Mouse (Mus musculus) left cerebral cortex, adult 9 months (tissue): Measurements from ENCODE around the gene Irf9.
A peak's percentile ranks its signal among the peaks of the same experiment; 100 is the strongest.

Experiments
- DNase-seq, 2 experiments: peaks; one replicate each; pipeline ENCODE4 v3.0.0; 2022; ENCODE audit warnings: low spot score in 2 of 2

Irf9 gene

DNA sequence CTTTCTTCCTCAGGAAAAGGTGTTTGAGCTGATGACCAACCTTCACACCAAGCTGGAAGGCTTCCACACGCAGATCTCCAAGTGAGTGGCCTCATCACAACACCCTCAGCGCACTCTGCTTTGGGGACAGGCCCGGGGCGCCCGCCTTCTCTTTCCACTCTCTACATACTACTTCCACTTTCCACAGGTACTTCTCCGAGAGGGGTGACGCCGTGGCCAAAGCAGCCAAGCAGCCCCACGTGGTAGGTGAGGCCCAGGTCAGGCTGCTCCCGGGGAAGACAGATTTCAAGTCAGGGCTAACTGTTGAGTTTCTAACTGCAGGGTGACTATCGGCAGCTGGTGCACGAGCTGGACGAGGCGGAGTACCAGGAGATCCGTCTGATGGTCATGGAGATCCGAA lies 22.6 kb upstream of the Irf9 start:
- DNase-seq: no peak

DNA sequence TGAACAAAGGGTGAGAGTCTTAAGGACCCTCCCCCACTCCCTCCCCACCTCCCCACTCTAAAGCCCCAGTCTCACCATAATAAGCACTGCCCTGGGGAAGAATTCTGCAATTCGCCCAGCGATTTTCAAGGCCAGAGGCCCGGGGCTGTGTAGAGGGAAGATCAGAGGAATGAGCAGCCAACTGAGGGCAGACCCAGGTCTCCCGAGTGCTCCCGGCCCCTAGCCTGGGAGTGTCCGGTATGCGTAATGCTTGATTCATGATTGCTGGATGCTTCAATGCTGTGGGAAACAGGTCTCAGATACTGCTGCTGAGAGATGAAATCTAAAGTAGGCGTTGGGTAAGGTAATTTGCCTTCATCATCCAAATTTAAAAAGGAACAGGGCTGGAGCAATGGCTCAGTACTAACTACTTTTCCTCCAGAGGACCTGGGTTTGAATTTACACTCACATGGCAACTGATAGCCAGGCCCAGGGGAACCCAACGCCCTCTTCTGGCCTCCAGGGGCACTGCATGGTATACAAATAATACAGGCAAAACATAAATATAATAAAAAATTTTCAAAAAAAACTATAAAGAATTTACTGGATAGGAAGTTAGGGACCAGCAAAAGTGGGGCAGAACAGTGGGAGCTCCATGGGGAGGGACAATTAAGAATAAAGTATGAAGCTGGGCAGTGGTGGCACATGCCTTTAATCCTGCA lies 21.2 kb upstream of the Irf9 start:
- no peak for DNase-seq

DNA sequence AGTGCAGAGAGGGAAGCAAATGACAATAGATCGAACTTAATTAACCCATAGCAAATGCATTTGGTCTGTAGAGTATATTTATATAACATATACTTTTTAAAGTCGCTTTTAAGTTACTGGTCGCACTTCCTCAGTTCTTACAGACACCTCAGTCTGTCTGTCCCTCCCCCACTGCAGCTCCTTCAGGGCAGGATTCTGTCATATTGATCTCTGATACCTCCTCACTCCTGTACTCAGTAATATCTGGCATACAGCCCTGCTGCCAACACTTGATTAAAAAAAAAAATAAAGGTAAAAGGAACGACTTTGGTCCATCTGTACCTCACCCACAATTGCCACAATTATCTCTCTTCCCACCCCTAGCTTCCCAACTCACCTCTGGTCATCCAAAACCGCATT lies 19.1 kb upstream of the Irf9 start:
- DNase-seq: no peak

DNA sequence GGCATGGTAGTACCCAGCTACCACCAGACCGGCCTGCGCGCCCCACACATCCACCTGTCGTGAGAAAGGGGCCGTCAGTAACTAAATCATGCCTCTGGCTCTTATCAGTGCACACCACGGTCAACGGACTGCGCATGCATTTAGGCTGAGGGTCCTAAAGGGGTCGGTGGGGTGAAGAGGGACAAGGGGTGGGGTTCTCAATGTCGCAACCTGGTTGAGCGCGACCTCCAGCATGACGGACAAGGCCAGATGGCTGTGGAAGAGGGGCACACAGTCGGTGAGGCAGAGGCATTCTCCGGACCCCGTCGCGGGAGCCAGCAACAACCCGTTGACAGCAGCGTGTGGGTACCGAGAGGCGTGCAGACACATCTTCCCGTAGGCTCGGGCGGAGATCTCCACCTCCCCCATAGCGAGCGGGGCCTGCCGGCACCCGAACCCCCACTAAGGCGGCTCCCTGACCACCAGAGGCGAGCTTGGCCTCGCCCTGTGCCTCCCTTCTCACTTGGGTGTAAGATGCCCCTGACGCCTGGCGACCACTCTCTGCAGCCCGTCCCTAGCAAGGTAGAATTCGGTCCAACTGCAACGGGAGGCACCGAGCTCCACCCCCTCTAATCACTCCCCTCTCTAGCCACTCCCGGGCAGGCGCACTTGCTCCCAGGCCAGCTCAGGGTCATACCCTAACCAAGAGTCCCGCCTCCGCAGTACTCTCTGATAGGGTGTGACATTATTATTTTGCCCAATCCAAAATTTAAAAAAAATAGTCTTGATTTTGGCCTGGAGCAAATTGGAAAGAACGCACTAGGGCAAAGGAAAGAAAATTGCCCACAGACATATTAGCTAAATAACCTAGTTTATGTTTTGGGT lies 18.4 kb upstream of the Irf9 start, which contains the start of gene Emc9:
Emc9 (minus strand) TSS at position 601 of the 864 bp plus-strand sequence.
- peak in 1 of 2 experiments; percentile 62 for DNase-seq

DNA sequence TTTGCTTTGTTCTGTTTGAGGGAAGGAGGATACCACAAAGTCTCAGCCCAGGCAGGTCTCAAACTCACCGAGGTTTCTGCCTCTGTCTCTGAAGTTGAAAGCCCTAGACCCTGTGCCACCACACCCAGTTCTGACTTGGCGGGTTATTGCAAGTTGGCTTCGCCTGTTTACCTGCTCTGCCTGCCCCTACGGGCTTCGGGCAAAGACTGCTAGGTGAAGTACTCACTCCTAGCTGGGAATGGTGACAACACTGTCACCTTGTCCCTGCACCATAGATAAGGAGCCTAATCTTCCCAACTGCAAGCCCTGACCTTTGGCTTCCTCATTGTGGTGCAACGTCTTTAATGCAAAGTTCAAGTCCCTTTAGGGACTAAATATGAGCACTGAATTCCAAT lies 17.8 kb upstream of the Irf9 start:
- DNase-seq: no peak

DNA sequence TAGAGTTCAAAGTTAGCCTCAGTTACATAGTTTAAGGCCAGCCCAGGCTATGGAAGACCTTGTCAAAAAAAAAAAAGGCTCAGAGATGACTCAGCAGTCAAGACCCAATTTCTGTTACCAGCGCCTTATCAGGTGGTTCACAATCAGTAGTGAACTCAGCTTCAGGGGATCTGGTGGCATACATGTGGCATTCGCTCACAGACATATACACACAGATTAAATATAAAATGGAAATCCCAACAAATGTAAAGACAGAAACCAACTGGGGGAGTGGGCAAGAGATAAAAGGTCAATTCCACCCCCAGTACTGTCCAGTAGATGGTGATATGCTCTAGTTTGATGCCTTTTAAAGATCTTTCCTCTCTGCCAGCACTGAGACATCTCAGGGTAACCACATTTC lies 17.2 kb upstream of the Irf9 start:
- no peak for DNase-seq

DNA sequence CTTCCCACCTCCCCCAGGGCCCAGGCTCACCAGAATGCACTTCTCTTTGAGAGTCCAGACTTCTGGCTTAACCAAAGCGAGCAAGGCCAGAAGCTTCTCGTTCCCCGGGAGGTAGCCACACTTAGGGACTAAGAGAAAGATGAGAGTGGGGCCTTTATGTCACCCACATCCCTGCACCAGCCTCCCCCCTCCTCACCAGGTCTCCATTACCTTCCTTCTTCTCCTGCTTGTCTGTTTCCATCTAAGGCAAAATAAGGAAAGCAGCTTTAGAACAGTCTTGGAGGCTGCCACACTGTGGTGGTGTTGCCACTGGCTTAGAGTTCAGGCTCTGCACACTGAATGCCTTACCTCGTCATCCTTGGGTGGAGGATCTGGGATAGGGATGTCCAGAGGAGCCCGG lies 14.1 kb upstream of the Irf9 start:
- DNase-seq: no peak

DNA sequence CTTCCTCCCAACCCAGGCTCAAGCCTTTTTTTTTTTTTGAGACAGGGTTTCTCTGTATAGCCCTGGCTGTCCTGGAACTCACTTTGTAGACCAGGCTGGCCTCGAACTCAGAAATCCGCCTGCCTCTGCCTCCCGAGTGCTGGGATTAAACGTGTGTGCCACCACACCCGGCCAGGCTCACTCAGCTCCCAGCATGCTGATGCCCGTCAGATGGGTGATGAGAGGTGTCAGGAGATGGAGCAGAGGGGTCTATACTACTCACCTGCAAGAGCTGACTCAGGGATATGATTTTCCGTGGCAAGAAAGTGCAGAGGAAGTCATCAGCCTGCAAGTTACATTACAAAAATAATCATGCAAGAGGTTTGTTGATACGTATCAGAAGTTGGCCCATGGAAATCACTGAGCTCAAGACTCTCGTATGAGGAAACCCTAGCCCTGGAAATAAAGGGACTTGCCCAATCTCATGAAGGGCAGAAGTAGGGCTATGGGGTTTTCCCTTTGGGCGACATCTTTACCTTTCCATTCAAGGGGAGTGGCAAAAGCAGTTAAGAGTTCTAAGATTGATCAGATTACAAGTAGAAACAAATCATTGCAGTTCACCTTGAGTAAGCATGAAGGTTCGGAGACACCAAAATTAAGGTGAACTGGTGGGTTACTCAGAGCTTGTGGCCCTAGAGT lies 13.5 kb upstream of the Irf9 start:
- DNase-seq: no peak

DNA sequence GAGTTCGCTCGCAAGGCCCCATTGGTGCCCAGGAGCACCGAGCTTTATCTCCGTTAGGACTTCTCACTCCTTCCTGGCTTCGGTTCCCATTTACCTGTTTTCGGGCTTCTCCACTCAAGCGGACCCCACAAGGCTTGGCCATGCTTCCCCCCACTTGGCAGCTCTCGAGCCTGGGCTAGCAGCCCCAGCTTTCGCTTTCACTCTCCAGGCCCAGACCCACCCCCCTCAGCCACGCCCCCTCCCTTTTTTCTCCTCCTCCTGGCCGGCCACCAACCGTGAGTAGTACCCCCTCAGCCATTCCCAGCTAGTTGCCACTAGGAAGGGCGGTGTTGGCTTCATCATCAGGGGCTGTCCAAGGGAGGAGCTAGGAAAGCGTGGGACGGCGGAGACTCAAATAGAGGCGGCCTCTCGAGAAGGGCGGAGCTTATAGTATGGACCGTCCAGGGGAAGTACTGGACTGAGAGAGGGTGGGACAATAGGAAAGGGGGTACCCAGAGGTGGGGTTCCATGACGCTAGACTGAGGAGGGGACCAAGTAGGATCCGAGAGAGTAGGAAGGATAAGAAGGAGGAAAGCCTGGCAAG lies 12.5 kb upstream of the Irf9 start, which contains the start of gene Psme2:
Psme2 (minus strand) TSS at position 366 of the 583 bp plus-strand sequence.
- peak; percentile 90 to 95 for DNase-seq

DNA sequence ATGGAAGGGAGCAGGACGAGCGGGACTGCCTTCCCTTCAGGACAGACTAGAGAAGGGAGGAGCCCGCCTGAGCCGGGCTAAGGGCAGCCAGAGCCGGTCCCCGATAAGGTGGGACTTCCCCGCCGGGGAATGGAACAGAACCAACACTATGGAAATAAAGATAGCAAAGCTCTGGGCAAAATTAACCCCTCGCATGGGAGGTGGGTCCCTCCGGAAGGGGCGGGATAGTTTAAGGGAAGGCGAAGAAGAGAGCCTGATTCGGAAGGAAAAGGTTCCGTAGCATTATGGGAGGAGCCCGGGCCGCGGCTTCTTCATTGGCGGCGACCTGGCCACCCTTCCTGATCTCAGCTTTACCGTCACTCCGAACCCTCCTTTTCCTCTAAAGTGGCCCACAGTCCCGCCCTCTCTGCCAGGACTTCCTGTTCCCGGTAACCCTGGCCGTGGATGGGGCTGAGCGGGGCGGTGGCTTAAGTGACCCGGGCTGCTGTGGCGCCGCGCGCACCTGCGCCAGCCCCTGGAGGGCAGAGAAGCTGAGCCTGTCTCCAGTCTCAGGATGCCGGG lies 12.0 kb upstream of the Irf9 start, which contains the start of gene Rnf31:
Rnf31 (plus strand) TSS at position 378 of the 561 bp plus-strand sequence.
- peak; percentile 88 to 95 for DNase-seq

DNA sequence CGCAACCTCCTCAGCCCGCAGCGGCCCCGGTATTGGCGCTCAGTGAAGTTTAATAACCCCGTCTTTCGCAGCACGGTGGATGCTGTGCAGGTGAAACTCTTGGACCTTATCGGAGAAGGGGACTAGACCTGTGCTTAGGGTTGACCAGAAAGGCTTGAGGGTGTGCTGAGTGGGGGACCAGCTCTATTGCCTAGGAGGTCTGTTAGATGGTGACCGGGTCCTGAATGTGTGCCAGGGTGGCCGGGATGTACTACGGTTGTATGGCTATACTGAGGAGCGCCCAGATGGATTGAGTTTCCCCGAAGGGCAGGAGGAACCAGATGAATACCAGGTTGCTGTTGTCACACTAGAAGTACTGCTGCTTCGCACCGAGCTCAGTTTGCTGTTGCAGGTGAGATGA lies 11.1 kb upstream of the Irf9 start:
- DNase-seq: no peak

DNA sequence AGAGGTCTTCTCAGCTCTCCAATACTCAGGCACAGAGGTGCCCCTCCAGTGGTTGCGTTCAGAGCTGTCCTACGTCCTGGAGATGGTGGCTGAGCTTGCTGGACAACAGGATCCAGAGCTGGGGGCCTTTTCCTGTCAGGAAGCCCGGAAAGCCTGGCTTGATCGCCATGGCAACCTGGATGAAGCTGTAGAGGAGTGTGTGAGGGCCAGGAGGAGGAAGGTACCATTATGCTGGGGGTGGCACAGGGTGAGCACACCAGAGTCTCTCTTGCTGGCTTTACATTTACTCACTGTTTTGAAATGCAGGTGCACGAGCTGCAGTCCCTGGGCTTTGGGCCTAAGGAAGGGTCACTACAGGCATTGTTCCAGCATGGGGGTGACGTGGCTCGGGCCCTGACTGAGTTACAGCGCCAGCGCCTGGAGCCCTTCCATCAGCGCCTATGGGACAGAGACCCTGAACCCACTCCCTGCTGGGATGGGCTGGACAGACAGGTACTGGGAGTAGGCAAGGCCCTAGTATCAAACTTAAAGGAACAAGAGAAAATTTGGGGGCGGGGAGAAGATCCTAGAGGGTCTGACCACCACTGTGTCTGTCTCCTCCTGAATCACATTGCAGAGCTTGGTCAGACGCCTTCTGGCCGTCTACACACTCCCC lies 7.2 kb upstream of the Irf9 start:
- DNase-seq: no peak

DNA sequence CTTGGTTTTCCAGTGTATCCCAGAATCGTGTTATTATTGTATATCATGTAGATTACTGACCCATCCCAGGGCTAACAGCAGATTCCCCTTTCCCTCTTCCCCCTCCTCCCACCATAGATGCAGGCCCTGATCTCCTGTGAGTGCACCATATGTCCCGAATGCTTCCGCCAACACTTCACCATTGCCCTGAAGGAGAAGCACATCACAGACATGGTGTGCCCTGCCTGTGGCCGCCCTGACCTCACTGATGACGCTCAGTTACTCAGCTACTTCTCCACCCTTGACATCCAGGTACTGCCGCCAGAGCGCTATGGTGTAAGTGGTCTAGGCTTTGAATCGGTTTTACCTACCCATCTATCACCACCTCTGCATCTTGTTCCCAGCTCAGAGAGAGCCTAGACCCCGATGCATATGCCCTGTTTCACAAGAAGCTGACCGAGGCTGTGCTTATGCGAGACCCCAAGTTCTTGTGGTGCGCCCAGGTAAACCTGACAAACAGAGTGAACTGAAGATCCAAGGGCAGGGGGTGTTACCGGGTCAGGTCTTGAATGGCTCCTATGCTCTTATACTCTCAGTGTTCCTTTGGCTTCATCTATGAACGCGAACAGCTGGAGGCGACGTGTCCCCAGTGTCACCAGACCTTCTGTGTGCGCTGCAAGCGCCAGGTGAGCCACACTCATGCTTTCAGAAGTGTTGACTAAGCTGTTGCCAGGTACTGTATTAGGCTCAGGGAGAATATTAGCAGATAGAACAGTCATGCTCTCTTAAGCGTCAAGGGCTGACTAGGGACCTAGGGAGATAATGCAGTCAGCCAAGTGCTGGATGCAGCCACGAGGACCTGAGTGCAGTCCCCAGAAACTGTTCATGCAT lies 4.6 kb upstream of the Irf9 start:
- no peak for DNase-seq

DNA sequence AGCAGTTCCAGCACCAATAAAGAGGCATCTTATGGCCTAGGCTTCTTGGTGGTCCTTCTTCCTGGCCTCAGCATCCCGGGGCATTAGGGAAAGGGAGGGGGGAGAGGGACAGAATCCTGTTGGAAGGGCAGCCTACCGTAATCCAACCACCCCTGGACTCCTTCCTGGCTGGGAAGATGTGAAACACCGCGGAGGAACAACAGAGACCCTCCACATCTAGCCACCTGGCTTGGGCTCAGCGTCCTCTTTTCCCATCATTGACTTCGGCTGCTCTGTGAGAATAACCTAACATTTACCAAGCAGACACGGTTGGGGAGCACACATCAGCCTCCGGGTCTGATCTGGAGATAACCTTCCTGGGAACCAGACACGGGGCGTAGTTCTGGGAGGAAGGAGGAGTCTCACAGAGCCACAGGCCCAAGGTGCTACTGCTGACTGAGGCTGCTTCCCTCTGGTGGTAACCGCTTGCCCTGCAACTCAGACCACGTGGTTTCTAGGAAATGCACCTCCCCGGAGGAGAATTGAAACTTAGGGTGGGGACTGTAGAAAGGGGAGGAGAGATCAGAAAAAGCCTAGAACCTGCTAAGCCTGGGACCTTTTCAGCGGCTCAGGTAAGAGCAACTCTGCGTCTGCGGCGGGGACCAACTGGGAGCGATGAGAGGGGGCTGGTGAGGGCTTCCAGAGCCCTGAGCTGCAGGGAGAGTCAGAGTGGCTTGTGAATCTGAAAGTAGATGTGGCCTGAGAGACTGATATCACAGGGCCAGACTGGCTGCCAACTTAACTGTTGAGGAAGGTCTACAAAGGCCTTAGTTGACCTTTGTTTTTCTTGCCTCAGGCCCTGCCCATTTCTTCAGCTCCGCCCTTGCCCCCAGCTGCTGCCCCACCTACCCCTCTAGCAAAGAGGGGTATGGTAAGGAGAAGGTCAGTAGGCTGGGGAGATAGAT lies 534 bp downstream of the Irf9 start:
- DNase-seq: peak; percentile 78 to 94

DNA sequence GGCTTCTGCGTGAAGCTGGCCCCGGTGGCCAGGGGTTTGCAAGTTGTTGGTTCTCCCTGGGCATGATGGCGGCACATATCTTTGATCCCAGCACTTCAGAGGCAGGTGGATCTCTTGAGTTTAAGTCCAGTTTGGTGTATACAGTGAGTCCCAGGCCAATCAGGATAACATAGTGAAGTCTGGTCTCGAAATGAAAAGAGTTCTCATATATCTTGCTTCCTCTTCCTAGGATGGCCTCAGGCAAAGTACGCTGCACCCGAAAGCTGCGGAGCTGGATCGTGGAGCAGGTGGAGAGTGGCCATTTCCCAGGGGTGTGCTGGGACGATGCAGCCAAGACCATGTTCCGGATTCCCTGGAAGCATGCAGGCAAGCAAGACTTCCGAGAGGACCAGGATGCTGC lies 1.5 kb downstream of the Irf9 start:
- no peak for DNase-seq

DNA sequence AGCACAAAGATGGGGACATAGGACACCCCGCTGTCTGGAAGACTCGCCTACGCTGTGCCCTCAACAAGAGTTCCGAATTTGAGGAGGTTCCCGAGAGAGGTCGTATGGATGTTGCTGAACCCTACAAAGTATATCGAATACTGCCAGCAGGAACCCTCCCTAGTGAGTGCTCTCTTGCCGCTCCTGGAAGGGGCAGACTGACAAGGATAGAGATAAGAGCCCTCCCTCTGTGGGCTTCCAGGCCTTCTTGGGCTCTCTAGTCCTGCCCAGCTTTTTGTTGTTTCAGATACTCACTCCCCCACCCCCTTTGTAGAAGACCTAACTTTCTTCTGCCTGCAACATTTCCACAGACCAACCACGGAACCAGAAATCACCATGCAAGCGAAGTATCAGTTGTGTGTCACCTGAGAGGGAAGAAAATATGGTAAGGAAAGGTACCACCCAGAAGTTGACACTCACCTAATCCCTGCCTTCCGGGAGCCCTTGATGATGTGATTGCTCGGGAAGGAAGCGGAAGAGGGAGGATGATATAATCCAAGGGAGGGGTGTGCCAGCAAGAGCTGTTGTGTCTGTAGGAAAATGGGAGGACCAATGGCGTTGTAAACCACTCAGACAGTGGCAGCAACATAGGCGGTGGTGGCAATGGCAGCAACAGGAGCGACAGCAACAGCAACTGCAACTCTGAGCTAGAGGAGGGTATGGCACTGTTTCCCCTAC lies 2.5 kb downstream of the Irf9 start:
- no peak for DNase-seq

DNA sequence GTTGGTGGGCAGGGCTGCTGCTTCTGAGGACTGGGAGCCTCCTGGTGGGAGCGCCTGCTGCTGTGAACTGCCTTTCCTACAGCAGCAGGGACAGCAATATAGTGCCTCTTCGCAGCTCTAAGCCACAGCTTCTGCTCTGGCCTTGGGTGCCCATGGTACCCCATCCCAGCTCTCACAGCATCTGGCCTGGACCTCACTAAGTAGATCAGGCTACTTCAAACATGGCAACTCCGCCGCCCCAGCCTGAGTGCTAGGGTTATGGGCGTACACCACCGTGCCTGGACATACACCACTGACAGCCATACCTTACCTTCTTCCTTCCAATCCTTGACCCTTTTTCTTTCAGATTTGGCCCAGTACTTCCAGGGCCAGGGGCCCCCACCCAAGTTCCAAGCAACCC lies 5.0 kb downstream of the Irf9 start:
- DNase-seq: no peak

DNA sequence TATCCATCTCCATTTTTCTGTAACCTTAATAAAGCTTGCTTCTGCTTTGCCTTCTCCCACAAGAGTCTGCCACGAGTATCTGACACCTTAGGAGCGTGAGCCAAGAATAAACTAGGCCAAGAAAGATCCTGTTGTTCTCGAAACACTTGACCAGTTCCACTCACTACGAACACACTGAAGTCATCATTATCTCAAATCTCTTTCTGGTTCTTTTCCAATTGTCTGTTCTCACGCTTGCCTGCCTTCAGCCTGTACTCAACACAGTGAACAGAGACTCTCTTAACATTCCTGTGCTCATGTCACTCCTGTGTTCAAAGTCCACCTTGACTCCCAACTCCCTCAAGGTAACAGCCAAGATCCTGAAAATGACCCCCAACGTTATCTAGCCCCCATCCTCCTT lies 10.0 kb downstream of the Irf9 start:
- DNase-seq: no peak
